ENCODE assay signal across 8 mouse cellular contexts in genomic region chr8:84664566-84665384, GRCm38 (mm10). TPM values are rescaled to one million over a fixed set of nuclear protein-coding genes. Genes with fewer than 3 reads are reported as not detected.
A peak's percentile ranks its signal among the peaks of the same experiment; 100 is the strongest.
DNase-seq lines count a peak whose midpoint lies in the region; ATAC-seq and TF ChIP-seq lines count a peak whose summit lies in the region.

No protein-coding gene starts in this region.

- peak; percentile 49 for ATAC-seq in hindbrain, embryonic 11.5 days (ENCODE audit: low FRiP score)
- ATAC-seq in lung, embryonic 16.5 days (ENCODE audit: low read depth) = peak; percentile 31

- TF ChIP-seq RAD21 in MEL (IDR thresholded peaks at IDR 0.05; ENCODE audit: low read depth, low read length) = no peak

- peak; percentile 91 for DNase-seq in MEL (ENCODE audit: low read depth, low spot score)
- DNase-seq in cerebellum, adult 9-11 months = peak; percentile 90
- peak; percentile 79 to 81 for DNase-seq in frontal cortex, postnatal 10 days (ENCODE audit: low spot score in 2 of 2)
- DNase-seq in hindbrain, embryonic 11.5 days (ENCODE audit: low spot score) = peak; percentile 83
- peak; percentile 90 for DNase-seq in layer of hippocampus, adult 9-11 months
- peak; percentile 65 for DNase-seq in ovary, adult 18-20 months (ENCODE audit: low spot score)
- peak; percentile 65 to 75 for DNase-seq in thymus, adult 18-20 months

- H3K4me1 ChIP-seq in MEL (ENCODE audit: control insufficient read depth in 1 of 2, insufficient read depth in 2 of 2, low read length in 2 of 2) = peaks cover 0 to 22% of the 10 kb centered on the region in 2 experiments; a peak in 2 of 4 replicates
- no peaks in the 10 kb centered on the region for H3K4me1 ChIP-seq in hindbrain, embryonic 11.5 days (replicated peaks; ENCODE audit: control insufficient read depth, insufficient read depth, low read length)
- H3K4me1 ChIP-seq in lung, embryonic 16.5 days (replicated peaks; ENCODE audit: control insufficient read depth, insufficient read depth, low read length) = peaks cover 7% of the 10 kb centered on the region

- H3K9me3 ChIP-seq in MEL (replicated peaks; ENCODE audit: insufficient read depth, low read length) = no peaks in the 10 kb centered on the region
- no peaks in the 10 kb centered on the region for H3K9me3 ChIP-seq in hindbrain, embryonic 11.5 days (ENCODE audit: control insufficient read depth, low read length)
- no peaks in the 10 kb centered on the region for H3K9me3 ChIP-seq in lung, embryonic 16.5 days (ENCODE audit: control insufficient read depth, low read length)

- H3K4me3 ChIP-seq in MEL (ENCODE audit: control insufficient read depth in 1 of 2, insufficient read depth in 1 of 2, low read depth in 2 of 2, low read length in 2 of 2) = peak overlapping the region; percentile 58 to 84
- peak overlapping the region; percentile 62 for H3K4me3 ChIP-seq in hindbrain, embryonic 11.5 days (ENCODE audit: low read depth, low read length)
- peak overlapping the region; percentile 86 for H3K4me3 ChIP-seq in lung, embryonic 16.5 days (ENCODE audit: low read length)

- under 1% methylated on average over 29 of the region's 29 CpGs for WGBS in hindbrain, embryonic 11.5 days
- WGBS in lung, embryonic 16.5 days = under 1% methylated on average over 29 of the region's 29 CpGs

- peak; percentile 69 to 71; a peak in 3 of 4 replicates for TF ChIP-seq POLR2A in MEL (IDR thresholded peaks at IDR 0.05; ENCODE audit: control insufficient read depth in 1 of 2, insufficient read depth in 1 of 2, low read depth in 1 of 2, low read length in 2 of 2, poor library complexity in 1 of 2)

- H3K27me3 ChIP-seq in MEL (ENCODE audit: control insufficient read depth in 1 of 2, insufficient read depth in 2 of 2, low read length in 2 of 2) = no peaks in the 10 kb centered on the region
- H3K27me3 ChIP-seq in hindbrain, embryonic 11.5 days (ENCODE audit: control insufficient read depth, insufficient read depth, low read length) = no peaks in the 10 kb centered on the region
- no peaks in the 10 kb centered on the region for H3K27me3 ChIP-seq in lung, embryonic 16.5 days (ENCODE audit: control insufficient read depth, insufficient read depth, low read depth, low read length)

- peaks cover 52% of the 10 kb centered on the region for H3K79me2 ChIP-seq in MEL (ENCODE audit: control insufficient read depth, insufficient read depth, low read length, poor library complexity)

- peak overlapping the region; percentile 97 for H3K27ac ChIP-seq in MEL (ENCODE audit: control insufficient read depth, low read depth, low read length)
- peak overlapping the region; percentile 68 for H3K27ac ChIP-seq in hindbrain, embryonic 11.5 days (ENCODE audit: low read depth, low read length)
- peak overlapping the region; percentile 99 for H3K27ac ChIP-seq in lung, embryonic 16.5 days (ENCODE audit: low read length)

- peak overlapping the region; percentile 95 for H3K9ac ChIP-seq in MEL (ENCODE audit: control insufficient read depth, low read depth, low read length, poor library complexity, severe bottlenecking)
- H3K9ac ChIP-seq in hindbrain, embryonic 11.5 days (ENCODE audit: low read depth, low read length) = peak overlapping the region; percentile 81
- H3K9ac ChIP-seq in lung, embryonic 16.5 days (ENCODE audit: low read length) = peak overlapping the region; percentile 70

- TF ChIP-seq CTCF in MEL (IDR thresholded peaks at IDR 0.05 in 2 of 3, conservative IDR thresholded peaks at IDR 0.05 in 1 of 3; ENCODE audit: control insufficient read depth in 1 of 3, insufficient read depth in 1 of 3, low read depth in 2 of 3, low read length in 3 of 3, poor library complexity in 1 of 3, severe bottlenecking in 1 of 3) = peak in 2 of 3 experiments; percentile 20 to 36; a peak in 3 of 6 replicates

- peaks cover 0 to 15% of the 10 kb centered on the region in 2 experiments; a peak in 2 of 4 replicates for H3K36me3 ChIP-seq in MEL (ENCODE audit: control insufficient read depth in 1 of 2, insufficient read depth in 2 of 2, low read length in 2 of 2)
- H3K36me3 ChIP-seq in hindbrain, embryonic 11.5 days (ENCODE audit: control insufficient read depth, insufficient read depth, low read length) = no peaks in the 10 kb centered on the region
- H3K36me3 ChIP-seq in lung, embryonic 16.5 days (ENCODE audit: control insufficient read depth, insufficient read depth, low read length) = 0 out of 2 replicates have a peak, but pooled peaks cover 4% of the 10 kb centered on the region

- H3K4me2 ChIP-seq in hindbrain, embryonic 11.5 days (replicated peaks; ENCODE audit: low read depth, low read length) = peak overlapping the region; percentile 76
- H3K4me2 ChIP-seq in lung, embryonic 16.5 days (ENCODE audit: low read depth, low read length) = peak overlapping the region; percentile 63

- 0 out of 4 replicates have a peak, but pooled peaks of 1 of the 2 experiments have one; percentile 34 for TF ChIP-seq EP300 in MEL (IDR thresholded peaks at IDR 0.05; ENCODE audit: low read depth in 1 of 2, low read length in 2 of 2)

TF ChIP-seq in MEL, 35 proteins besides CTCF, POLR2A, EP300 and RAD21 (continues in another document):
- TF ChIP-seq USF2 (IDR thresholded peaks at IDR 0.05; ENCODE audit: borderline replicate concordance in 1 of 2, insufficient read depth in 1 of 2, low read depth in 1 of 2, low read length in 2 of 2) (no peak), NELFE (IDR thresholded peaks at IDR 0.05; ENCODE audit: low read depth, low read length) (peak; percentile 79), ZKSCAN1 (IDR thresholded peaks at IDR 0.05; ENCODE audit: low read depth, low read length) (no peak), E2F4 (IDR thresholded peaks at IDR 0.05; ENCODE audit: borderline replicate concordance, low read depth, low read length) (peak; percentile 86; the same call in 1 of the 2 replicates), GABPA (IDR thresholded peaks at IDR 0.05; ENCODE audit: low read depth, low read length) (no peak), TBP (IDR thresholded peaks at IDR 0.05; ENCODE audit: low read depth, low read length) (peak; percentile 66), ELF1 (IDR thresholded peaks at IDR 0.05; ENCODE audit: low read depth, low read length) (peak; percentile 74), MEF2A (IDR thresholded peaks at IDR 0.05; ENCODE audit: extremely low read depth, insufficient replicate concordance, low read depth, low read length, poor library complexity, severe bottlenecking) (no peak), RCOR1 (IDR thresholded peaks at IDR 0.05; ENCODE audit: low read depth, low read length) (no peak), CHD1 (IDR thresholded peaks at IDR 0.05; ENCODE audit: low read depth, low read length) (peak; percentile 86; the same call in 1 of the 2 replicates), ZC3H11A (IDR thresholded peaks at IDR 0.05; ENCODE audit: low read depth, low read length) (no peak), POLR2AphosphoS2 (IDR thresholded peaks at IDR 0.05; ENCODE audit: low read length) (peak; percentile 72), MYC (IDR thresholded peaks at IDR 0.05; ENCODE audit: low read depth, low read length) (peak; percentile 69; the same call in 1 of the 2 replicates), HCFC1 (IDR thresholded peaks at IDR 0.05; ENCODE audit: low read depth, low read length) (peak; percentile 98), POLR2AphosphoS5 (IDR thresholded peaks at IDR 0.05; ENCODE audit: borderline replicate concordance, low read depth, low read length) (no peak), MAZ (IDR thresholded peaks at IDR 0.05; ENCODE audit: low read depth, low read length) (0 out of 2 replicates have a peak, but pooled peaks have one; percentile 30), ZMIZ1 (IDR thresholded peaks at IDR 0.05; ENCODE audit: low read depth, low read length) (no peak; the same call in none of the 2 replicates), ZNF384 (IDR thresholded peaks at IDR 0.05; ENCODE audit: low read depth, low read length) (no peak), MAFK (IDR thresholded peaks at IDR 0.05; ENCODE audit: borderline replicate concordance, low read depth, low read length) (no peak), TAL1 (IDR thresholded peaks at IDR 0.05; ENCODE audit: low read length) (no peak)

RNA-seq across cellular contexts. Expression of gene Ier2, which starts 2.1 kb away (rescaled TPM):
- 22.5 and 24.4 TPM in 2 replicates for total RNA-seq in MEL (2012; rRNA removed)
- polyA plus RNA-seq in MEL (2012; ENCODE audit: insufficient read depth in 1 of 2, insufficient read length in 2 of 2, low read depth in 1 of 2, low replicate concordance in 2 of 2, missing spikeins in 1 of 2) = 100 to 1,000 TPM in 1 of 2 experiments, 10 to 100 TPM in 1; 37.7 to 258 TPM
- polyA plus RNA-seq in hindbrain, embryonic 11.5 days (2014; fragmentation: Nextera tagmentation; extraction: Ambion mirVana) = 60.5 and 61.5 TPM in 2 replicates
- 83.2 and 87.4 TPM in 2 replicates for polyA plus RNA-seq in lung, embryonic 16.5 days (2015; fragmentation: Nextera tagmentation; extraction: Ambion mirVana)

RNA-seq across cellular contexts. Expression of gene Trmt1, which starts 21.3 kb away (rescaled TPM):
- 154 and 183 TPM in 2 replicates for total RNA-seq in MEL (2012; rRNA removed)
- polyA plus RNA-seq in MEL (2012; ENCODE audit: insufficient read depth in 1 of 2, insufficient read length in 2 of 2, low read depth in 1 of 2, low replicate concordance in 2 of 2, missing spikeins in 1 of 2) = 100 to 1,000 TPM in 1 of 2 experiments, not detected in 1; 221 TPM
- polyA plus RNA-seq in hindbrain, embryonic 11.5 days (2014; fragmentation: Nextera tagmentation; extraction: Ambion mirVana) = 47.9 and 51.1 TPM in 2 replicates
- 54.7 and 58.8 TPM in 2 replicates for polyA plus RNA-seq in lung, embryonic 16.5 days (2015; fragmentation: Nextera tagmentation; extraction: Ambion mirVana)

RNA-seq across cellular contexts. Expression of gene Nacc1, which starts 22.9 kb away (rescaled TPM):
- total RNA-seq in MEL (2012; rRNA removed) = 42.5 and 45.3 TPM in 2 replicates
- polyA plus RNA-seq in MEL (2012; ENCODE audit: insufficient read depth in 1 of 2, insufficient read length in 2 of 2, low read depth in 1 of 2, low replicate concordance in 2 of 2, missing spikeins in 1 of 2) = 100 to 1,000 TPM in 1 of 2 experiments, not detected in 1; 106 TPM
- polyA plus RNA-seq in hindbrain, embryonic 11.5 days (2014; fragmentation: Nextera tagmentation; extraction: Ambion mirVana) = 19.7 and 20.5 TPM in 2 replicates
- polyA plus RNA-seq in lung, embryonic 16.5 days (2015; fragmentation: Nextera tagmentation; extraction: Ambion mirVana) = 16.9 and 19.5 TPM in 2 replicates

RNA-seq across cellular contexts. Expression of gene Lyl1, which starts 36.5 kb away (rescaled TPM):
- total RNA-seq in MEL (2012; rRNA removed) = 75.5 and 88.7 TPM in 2 replicates
- 100 to 1,000 TPM; 136 to 149 TPM for polyA plus RNA-seq in MEL (2012; ENCODE audit: insufficient read depth in 1 of 2, insufficient read length in 2 of 2, low read depth in 1 of 2, low replicate concordance in 2 of 2, missing spikeins in 1 of 2)
- 5.3 and 5.4 TPM in 2 replicates for polyA plus RNA-seq in hindbrain, embryonic 11.5 days (2014; fragmentation: Nextera tagmentation; extraction: Ambion mirVana)
- polyA plus RNA-seq in lung, embryonic 16.5 days (2015; fragmentation: Nextera tagmentation; extraction: Ambion mirVana) = 11.4 and 12.5 TPM in 2 replicates

RNA-seq across cellular contexts. Expression of gene G430095P16Rik, which starts 58.0 kb away (rescaled TPM):
- 5.6 and 7.9 TPM in 2 replicates for total RNA-seq in MEL (2012; rRNA removed)
- polyA plus RNA-seq in MEL (2012; ENCODE audit: insufficient read depth in 1 of 2, insufficient read length in 2 of 2, low read depth in 1 of 2, low replicate concordance in 2 of 2, missing spikeins in 1 of 2) = 10 to 100 TPM in 1 of 2 experiments, not detected in 1; 17.1 TPM
- polyA plus RNA-seq in hindbrain, embryonic 11.5 days (2014; fragmentation: Nextera tagmentation; extraction: Ambion mirVana) = 2.3 and 2.9 TPM in 2 replicates
- 3.1 and 3.7 TPM in 2 replicates for polyA plus RNA-seq in lung, embryonic 16.5 days (2015; fragmentation: Nextera tagmentation; extraction: Ambion mirVana)

Comparison
In these comparisons a context has a peak if more than half of its experiments do, and no peak if none do; other contexts are left out.
1. Peak in every context shown above with its lines: DNase-seq, ATAC-seq, H3K4me3 ChIP-seq and H3K27ac ChIP-seq.